Mouse (Mus musculus) ES-Bruce4 (cell line): ENCODE data around the gene Ppp4r1.

Experiments
- CTCF ChIP-seq: IDR thresholded peaks from one replicate; pipeline ENCODE4 v1.8.1; 2011; ENCODE audit warnings: low read depth, low read length
- POLR2A ChIP-seq: IDR thresholded peaks from one replicate; pipeline ENCODE4 v1.8.1; 2011; ENCODE audit warnings: low read length; ENCODE audit not compliant: insufficient read depth

GRCm38 (mm10) chr17:65884691-65885397 is 102.5 kb downstream of the Ppp4r1 start:
- no peak for TF ChIP-seq CTCF
- TF ChIP-seq POLR2A = peak; percentile 45
